Mouse (Mus musculus) heart, embryonic 15.5 days (tissue): ENCODE data around the gene Mycn. TPM values are rescaled to one million over a fixed set of nuclear protein-coding genes. Genes with fewer than 3 reads are reported as not detected.

Experiments used
- ATAC-seq: fragments of 200-750 bp; cut with Nextera tagmentation; replicated peaks from 2 replicates; pipeline ENCODE4 v1.8.0; 2017; ENCODE audit warnings: low read depth, moderate TSS enrichment; ENCODE audit not compliant: insufficient number of reproducible peaks, insufficient read depth, low FRiP score
- H3K27ac ChIP-seq: fragments of 300-500 bp; sonication (generic); 2 replicates; pipeline ENCODE4 v1.5.1; 2015; ENCODE audit warnings: mild to moderate bottlenecking, inconsistent platforms
- H3K27me3 ChIP-seq: fragments of 300-500 bp; sonication (generic); 2 replicates; pipeline ENCODE4 v1.6.1; 2015; ENCODE audit warnings: inconsistent platforms
- H3K36me3 ChIP-seq: fragments of 300-500 bp; sonication (generic); 2 replicates; pipeline ENCODE4 v1.6.1; 2015; ENCODE audit warnings: mild to moderate bottlenecking, inconsistent platforms
- H3K4me1 ChIP-seq: fragments of 300-500 bp; sonication (generic); replicated peaks from 2 replicates; pipeline ENCODE4 v1.6.1; 2015; ENCODE audit warnings: inconsistent platforms
- H3K4me2 ChIP-seq: fragments of 300-500 bp; sonication (generic); 2 replicates; pipeline ENCODE4 v1.6.1; 2015; ENCODE audit warnings: inconsistent platforms, mild to moderate bottlenecking, moderate library complexity
- H3K4me3 ChIP-seq: fragments of 300-500 bp; sonication (generic); 2 replicates; pipeline ENCODE4 v1.5.1; 2015; ENCODE audit warnings: mild to moderate bottlenecking, inconsistent platforms
- H3K9ac ChIP-seq: fragments of 300-500 bp; sonication (generic); 2 replicates; pipeline ENCODE4 v1.6.1; 2015; ENCODE audit warnings: mild to moderate bottlenecking, inconsistent platforms
- H3K9me3 ChIP-seq: fragments of 300-500 bp; sonication (generic); replicated peaks from 2 replicates; pipeline ENCODE4 v1.6.1; 2016; ENCODE audit warnings: inconsistent platforms
- WGBS: fragments of 180-500 bp; shearing (Covaris S2); methylation state at CpG from one replicate; pipeline ENCODE4 v1.1.7; 2015; ENCODE audit warnings: mixed read lengths; 5-methylcytosine and 5-hydroxymethylcytosine counted together
- polyA plus RNA-seq: library from polyadenylated mRNA; unstranded; fragments of >200 nt; fragmentation: Nextera tagmentation; extraction: Ambion mirVana; gene quantifications from 2 replicates; pipeline ENCODE4 v1.2.1, GENCODE M21; 2015

The Mycn gene
- polyA plus RNA-seq, 1 experiment from 2014 or later: 34.5 TPM

DNA sequence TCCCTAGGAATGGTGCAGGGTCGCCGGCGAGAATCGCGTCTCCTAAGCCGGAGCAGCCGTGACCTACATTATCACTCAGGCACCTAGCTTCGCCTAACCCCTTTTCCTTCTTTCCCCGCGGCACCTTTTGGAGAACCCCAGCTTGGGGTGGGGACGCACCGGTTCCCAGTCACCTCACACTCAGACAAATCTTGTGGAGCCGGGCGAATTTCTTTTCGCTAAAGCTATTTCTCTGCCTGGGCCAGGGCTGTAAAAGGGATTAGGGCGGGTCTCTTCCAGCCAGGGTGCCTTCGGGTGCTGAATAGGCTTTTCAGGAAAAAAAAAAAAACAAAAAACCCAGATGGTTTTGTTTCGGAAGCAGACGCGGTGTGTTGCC is 597 bp downstream of the Mycn start:
- Histone ChIP-seq H3K27ac (peak overlapping the region; percentile 91), H3K36me3 (peaks cover 11% of the 10 kb centered on the region), H3K4me3 (peak overlapping the region; percentile 84), H3K4me1 (peaks cover 27% of the 10 kb centered on the region), H3K9ac (peak overlapping the region; percentile 84), H3K27me3 (no peaks in the 10 kb centered on the region), H3K4me2 (peak overlapping the region; percentile 88), H3K9me3 (no peaks in the 10 kb centered on the region)
- WGBS: under 1% methylated on average over 20 of the region's 20 CpGs
- ATAC-seq: no peak

DNA sequence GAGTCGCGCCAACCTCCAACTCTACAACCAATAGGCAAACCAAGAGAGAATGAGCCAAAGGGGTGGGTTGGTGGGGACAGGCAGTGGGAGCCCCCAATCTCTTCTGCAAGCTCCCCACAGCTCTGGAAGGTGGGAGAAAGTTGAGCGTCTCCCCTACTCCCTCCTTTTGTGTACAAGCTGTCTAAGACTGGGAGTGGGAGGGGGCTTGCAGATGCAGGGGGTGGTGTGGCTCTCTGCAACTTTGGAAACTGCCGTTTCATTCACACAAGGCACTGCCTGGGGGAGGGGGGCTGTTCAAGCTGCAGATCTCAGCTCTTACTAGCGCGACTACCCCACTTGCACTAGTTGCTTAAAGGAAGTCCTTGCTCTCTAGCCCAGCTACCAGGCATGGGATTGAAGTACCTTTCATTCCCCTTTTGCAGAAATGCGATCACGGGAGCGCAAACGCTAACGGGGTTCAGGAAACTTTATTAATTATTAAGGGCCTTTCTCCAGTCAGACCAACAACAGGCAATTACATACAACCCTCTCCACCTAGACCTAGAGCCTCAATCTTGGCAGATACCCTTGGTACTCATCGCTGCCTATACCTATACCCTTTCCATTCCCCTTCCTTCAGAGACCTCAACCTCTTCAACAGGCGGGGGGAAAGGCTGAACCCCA is 1.1 kb downstream of the Mycn start:
- 2% methylated on average over 13 of the region's 13 CpGs for WGBS
- Histone ChIP-seq H3K9ac (peak overlapping the region; percentile 84), H3K4me3 (peak overlapping the region; percentile 84), H3K4me1 (peaks cover 23% of the 10 kb centered on the region), H3K4me2 (peak overlapping the region; percentile 88), H3K36me3 (peaks cover 11% of the 10 kb centered on the region), H3K9me3 (no peaks in the 10 kb centered on the region), H3K27me3 (no peaks in the 10 kb centered on the region), H3K27ac (peak overlapping the region; percentile 91)
- ATAC-seq: no peak

DNA sequence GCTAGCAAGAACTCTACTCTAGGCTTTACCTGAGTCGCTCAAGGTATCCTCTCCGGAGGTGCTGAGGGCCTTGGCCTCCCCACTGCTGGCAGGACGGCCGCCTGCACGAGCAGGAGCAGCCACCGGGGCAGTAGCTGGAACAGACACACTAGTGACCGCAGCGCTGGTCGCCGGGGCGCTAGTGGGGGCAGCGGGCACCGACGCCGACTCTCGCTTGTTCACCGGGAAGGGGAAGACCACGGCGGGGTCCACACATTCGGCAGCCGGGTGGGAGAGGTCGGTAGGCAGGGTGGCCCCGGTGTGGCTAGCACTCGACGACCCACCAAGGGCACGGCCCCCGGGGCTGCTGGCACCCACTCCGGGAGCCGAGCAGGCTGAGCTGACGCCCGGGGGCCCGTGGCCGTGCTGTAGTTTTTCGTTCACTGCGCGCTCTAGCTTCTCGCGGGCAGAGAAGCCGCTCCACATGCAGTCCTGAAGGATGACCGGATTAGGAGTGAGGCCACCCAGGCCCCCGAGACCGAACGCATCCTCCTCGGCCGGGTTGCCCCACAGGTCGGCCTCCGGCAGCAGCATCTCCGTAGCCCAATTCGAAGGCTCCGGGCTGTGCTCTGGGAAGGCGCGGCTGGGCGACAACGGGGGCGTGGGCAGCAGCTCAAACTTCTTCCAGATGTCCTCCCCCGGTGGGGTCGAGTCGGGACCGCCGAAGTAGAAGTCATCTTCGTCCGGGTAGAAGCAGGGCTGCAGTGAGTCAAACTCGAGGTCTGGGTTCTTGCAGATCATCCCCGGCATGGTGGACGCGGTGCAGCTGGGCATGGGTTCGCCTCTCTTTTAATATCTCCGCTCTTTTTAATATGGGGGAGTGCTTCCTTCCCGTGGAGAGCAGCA is 1.9 kb downstream of the Mycn start:
- ATAC-seq: no peak
- under 1% methylated on average over 69 of the region's 69 CpGs for WGBS

DNA sequence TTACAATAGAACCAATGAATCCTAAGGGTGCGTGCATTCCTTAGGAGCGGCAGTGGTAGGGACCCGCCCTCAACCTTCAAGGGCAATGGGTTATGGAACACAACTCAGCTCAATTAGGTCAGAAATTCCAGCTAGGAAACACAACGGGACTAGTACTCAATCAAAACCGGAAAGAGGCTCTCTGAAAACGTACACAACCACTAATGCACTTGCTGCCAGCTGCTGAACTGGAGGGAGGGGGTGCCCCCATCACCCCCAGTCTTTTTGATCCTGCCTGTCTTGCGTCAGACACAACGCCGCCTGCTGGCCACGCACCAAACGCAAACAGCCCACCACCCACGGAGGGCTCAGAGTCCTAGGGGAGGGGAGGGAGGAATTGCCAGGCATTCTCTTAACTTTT is 2.9 kb downstream of the Mycn start:
- under 1% methylated on average over 12 of the region's 12 CpGs for WGBS
- Histone ChIP-seq H3K9me3 (no peaks in the 10 kb centered on the region), H3K4me3 (peak overlapping the region; percentile 84), H3K4me2 (peak overlapping the region; percentile 88), H3K9ac (peak overlapping the region; percentile 84), H3K27me3 (no peaks in the 10 kb centered on the region), H3K4me1 (peaks cover 21% of the 10 kb centered on the region), H3K27ac (peak overlapping the region; percentile 69), H3K36me3 (peaks cover 11% of the 10 kb centered on the region)
- no peak for ATAC-seq

More for the DNA sequence above, 1.9 kb downstream of the Mycn start:
- H3K27ac ChIP-seq: peak overlapping the region; percentile 91
- H3K9me3 ChIP-seq: no peaks in the 10 kb centered on the region
- peaks cover 11% of the 10 kb centered on the region for H3K36me3 ChIP-seq
- no peaks in the 10 kb centered on the region for H3K27me3 ChIP-seq
- peak overlapping the region; percentile 84 for H3K9ac ChIP-seq
- peak overlapping the region; percentile 88 for H3K4me2 ChIP-seq
- H3K4me1 ChIP-seq: peaks cover 21% of the 10 kb centered on the region
- peak overlapping the region; percentile 84 for H3K4me3 ChIP-seq

DNA sequence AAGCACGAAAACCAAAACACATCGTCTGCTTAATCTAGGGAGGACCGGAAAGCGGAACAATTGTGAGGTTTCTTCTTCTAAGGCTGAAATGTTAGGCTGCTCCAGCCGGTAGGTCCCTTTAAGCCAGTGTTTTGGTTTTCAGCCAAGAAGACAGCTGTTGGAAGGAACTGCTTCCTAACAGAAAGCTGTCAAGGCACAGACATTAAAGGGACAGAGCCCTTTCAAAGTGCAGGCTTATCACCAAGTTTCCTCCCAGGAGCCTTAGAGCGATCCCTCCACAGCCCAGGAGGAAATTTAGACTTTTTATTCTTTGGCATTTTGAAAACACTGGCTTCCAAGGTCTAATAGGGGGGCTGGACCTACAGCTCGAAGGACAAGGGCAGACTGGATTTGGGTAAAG is 3.4 kb downstream of the Mycn start:
- Histone ChIP-seq H3K9me3 (no peaks in the 10 kb centered on the region), H3K27me3 (no peaks in the 10 kb centered on the region), H3K4me2 (peak overlapping the region; percentile 88), H3K4me1 (peaks cover 21% of the 10 kb centered on the region), H3K9ac (peak overlapping the region; percentile 84), H3K4me3 (peak overlapping the region; percentile 84), H3K27ac (peak overlapping the region; percentile 69), H3K36me3 (peaks cover 11% of the 10 kb centered on the region)
- ATAC-seq: peak; percentile 27
- WGBS: under 1% methylated on average over 7 of the region's 7 CpGs

DNA sequence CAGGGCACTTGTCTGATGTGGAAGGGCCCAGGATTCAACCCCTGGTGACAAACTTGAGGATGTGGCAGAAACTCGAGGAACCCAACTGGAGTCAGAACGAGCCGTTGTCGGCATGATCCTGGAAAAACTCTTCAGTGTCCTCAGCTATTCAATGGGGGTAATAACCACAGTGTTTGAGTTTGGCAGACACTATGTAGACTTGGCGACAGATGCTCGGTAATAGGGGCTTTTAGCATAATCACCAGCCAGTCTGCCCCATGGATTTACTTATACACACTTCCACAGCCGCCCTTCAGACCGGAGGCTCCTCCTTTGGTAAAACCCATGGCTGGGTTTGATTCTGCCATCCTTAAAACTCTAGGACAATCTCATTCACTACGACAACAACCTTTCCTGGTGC is 4.0 kb downstream of the Mycn start:
- no peak for ATAC-seq

DNA sequence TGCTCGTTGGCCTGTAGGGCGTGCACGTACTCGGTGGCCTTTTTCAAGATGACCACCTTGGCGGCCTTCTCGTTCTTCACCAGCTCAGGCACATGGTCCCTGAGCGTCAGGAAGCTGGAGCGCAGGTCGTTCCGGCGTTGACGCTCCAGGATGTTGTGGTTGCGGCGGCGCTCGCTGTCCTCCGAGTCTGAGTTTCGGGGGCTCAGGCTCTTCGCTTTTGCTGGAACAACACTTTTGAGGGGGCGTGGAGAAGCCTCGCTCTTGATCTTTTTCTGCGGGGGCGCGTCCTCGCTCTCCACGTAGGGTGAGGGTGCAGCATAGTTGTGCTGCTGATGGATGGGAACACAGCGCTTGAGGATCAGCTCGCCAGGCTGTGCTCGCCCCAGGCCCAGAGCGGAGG is 4.6 kb downstream of the Mycn start:
- Histone ChIP-seq H3K36me3 (peaks cover 11% of the 10 kb centered on the region), H3K9me3 (no peaks in the 10 kb centered on the region), H3K4me3 (peak overlapping the region; percentile 84), H3K27me3 (no peaks in the 10 kb centered on the region), H3K9ac (no peak overlapping the region), H3K4me1 (peaks cover 16% of the 10 kb centered on the region), H3K4me2 (peak overlapping the region; percentile 88), H3K27ac (no peak overlapping the region)
- 79% methylated on average over 30 of the region's 30 CpGs for WGBS
- no peak for ATAC-seq

More for the DNA sequence above, 4.0 kb downstream of the Mycn start:
- Histone ChIP-seq H3K9me3 (no peaks in the 10 kb centered on the region), H3K4me3 (peak overlapping the region; percentile 84), H3K4me1 (peaks cover 18% of the 10 kb centered on the region), H3K9ac (peak overlapping the region; percentile 84), H3K4me2 (peak overlapping the region; percentile 88), H3K36me3 (peaks cover 11% of the 10 kb centered on the region), H3K27me3 (no peaks in the 10 kb centered on the region), H3K27ac (peak overlapping the region; percentile 69; the same call in 1 of the 2 replicates)
- WGBS: 22% methylated on average over 9 of the region's 9 CpGs

DNA sequence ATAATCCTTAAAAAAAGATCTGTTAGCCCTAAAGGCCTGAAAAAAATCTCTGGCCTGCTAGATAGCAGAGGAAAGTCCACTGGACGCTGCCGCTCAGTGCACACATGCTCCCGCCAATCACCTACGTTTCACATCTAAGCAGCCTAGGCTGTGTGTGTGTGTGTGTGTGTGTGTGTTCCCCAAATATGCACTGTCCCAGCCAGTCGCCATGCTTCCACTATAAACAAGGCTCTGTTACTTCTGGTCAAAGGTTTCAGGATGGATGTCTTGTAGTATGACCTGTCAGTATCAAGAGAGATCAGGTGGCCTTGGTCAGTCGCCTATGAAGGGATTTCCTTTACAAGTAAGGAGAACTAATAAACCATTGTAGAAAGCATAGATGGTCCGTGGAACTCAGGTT is 9.5 kb downstream of the Mycn start:
- Histone ChIP-seq H3K4me1 (peaks cover 7% of the 10 kb centered on the region; the same call in 1 of the 2 replicates), H3K9me3 (no peaks in the 10 kb centered on the region), H3K9ac (no peak overlapping the region), H3K4me3 (no peak overlapping the region), H3K27me3 (no peaks in the 10 kb centered on the region), H3K36me3 (peaks cover 7% of the 10 kb centered on the region), H3K4me2 (no peak overlapping the region), H3K27ac (no peak overlapping the region)
- ATAC-seq: no peak
- WGBS: 77% methylated on average over 7 of the region's 7 CpGs

DNA sequence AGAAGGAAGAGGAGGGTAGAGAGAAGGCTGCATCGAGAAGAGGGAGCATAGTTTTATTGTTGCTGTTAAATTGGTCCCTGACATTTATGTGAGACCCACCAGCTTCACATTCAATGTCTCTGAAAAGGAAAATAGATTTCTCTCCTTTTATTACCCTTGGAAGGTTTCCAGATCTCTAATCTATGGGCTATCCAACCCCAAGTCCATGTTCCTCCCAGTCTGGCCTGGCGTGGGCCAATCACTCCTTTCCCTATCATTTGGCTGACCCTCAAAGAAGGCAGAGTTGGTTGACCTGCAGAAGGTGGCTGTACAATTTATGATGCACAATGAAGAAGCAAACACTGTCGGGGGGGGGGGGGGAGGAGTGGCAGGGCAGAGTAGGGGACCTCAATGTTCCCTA is 13.5 kb downstream of the Mycn start:
- Histone ChIP-seq H3K27ac (no peak overlapping the region), H3K4me2 (no peak overlapping the region), H3K9me3 (no peaks in the 10 kb centered on the region), H3K36me3 (no peaks in the 10 kb centered on the region), H3K4me3 (no peak overlapping the region), H3K4me1 (0 out of 2 replicates have a peak, but pooled peaks cover 3% of the 10 kb centered on the region), H3K27me3 (no peaks in the 10 kb centered on the region), H3K9ac (no peak overlapping the region)
- no peak for ATAC-seq
- 67% methylated on average over 3 of the region's 3 CpGs for whole genome bisulfite sequencing

DNA sequence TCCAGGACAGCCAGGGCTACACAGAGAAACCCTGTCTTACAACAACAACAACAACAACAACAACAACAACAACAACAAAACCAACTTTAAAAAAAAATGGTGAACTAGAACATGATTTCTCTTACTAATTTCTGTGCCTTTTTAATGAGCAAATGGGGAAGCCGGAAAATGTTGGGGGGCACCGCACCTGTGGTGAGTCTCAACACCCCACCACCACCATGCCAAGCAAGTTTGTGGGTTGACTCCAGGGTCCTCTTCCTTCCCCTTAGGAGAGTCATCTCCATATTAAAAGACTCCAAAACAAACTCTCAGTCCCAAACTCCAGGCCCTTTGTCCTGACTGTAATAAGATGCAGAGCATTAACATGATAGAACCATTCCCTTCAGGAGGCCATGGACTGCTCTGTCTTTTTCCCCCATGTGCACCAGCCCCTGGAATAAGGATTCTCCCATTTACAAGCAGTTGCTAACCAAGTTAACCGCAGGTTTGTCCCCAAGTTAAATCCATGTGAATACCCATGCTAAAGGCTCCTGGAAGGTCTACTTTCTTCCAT is 14.7 kb downstream of the Mycn start:
- Histone ChIP-seq H3K9me3 (no peaks in the 10 kb centered on the region), H3K36me3 (no peaks in the 10 kb centered on the region), H3K27me3 (no peaks in the 10 kb centered on the region), H3K4me2 (no peak overlapping the region), H3K4me1 (0 out of 2 replicates have a peak, but pooled peaks cover 3% of the 10 kb centered on the region), H3K9ac (no peak overlapping the region), H3K4me3 (no peak overlapping the region), H3K27ac (no peak overlapping the region)
- ATAC-seq: no peak
- 80% methylated on average over 3 of the region's 3 CpGs for WGBS

DNA sequence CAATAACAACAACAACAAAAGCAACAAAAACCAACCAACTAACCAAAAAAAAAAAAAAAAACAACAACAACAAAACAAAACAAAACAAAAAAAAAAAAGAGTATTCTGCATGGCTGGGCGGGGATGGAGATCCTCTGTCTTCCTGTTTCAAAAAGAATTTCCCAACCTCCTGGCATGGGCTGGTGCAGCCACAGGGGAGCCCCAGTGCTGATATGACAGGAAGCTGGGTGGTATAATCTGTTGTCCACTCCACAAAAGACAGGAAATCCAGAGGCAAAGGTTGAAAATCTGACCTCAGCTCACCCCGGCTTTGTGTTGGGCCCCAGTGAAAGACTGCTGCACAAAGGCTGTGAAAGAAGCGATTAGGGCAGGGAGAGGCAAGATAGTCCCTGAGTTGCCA is 17.3 kb downstream of the Mycn start:
- H3K9ac ChIP-seq: no peak overlapping the region
- no peaks in the 10 kb centered on the region for H3K27me3 ChIP-seq
- H3K27ac ChIP-seq: no peak overlapping the region
- no peak overlapping the region for H3K4me3 ChIP-seq
- ATAC-seq: no peak
- no peak overlapping the region for H3K4me2 ChIP-seq
- 0 out of 2 replicates have a peak, but pooled peaks cover 3% of the 10 kb centered on the region for H3K4me1 ChIP-seq
- no peaks in the 10 kb centered on the region for H3K9me3 ChIP-seq
- H3K36me3 ChIP-seq: no peaks in the 10 kb centered on the region
- 73% methylated on average over 3 of the region's 3 CpGs for WGBS
